Mouse (Mus musculus) heart, postnatal 0 days (tissue): Measurements from ENCODE around the gene Vmp1. TPM values are rescaled to one million over a fixed set of nuclear protein-coding genes. Genes with fewer than 3 reads are reported as not detected.

Experiments used
- ATAC-seq: fragments of 200-750 bp; cut with Nextera tagmentation; 2 replicates; pipeline ENCODE4 v1.8.0; 2017; ENCODE audit warnings: low read depth, moderate number of reproducible peaks, moderate library complexity; ENCODE audit not compliant: insufficient read depth
- DNase-seq: peaks from one replicate; pipeline ENCODE4 v3.0.0-alpha.2; 2016; ENCODE audit warnings: low spot score
- H3K27ac ChIP-seq: fragments of 300-500 bp; sonication (generic); 2 replicates; pipeline ENCODE4 v1.5.1; 2014; ENCODE audit warnings: low read depth, mild to moderate bottlenecking
- H3K27me3 ChIP-seq: fragments of 300-500 bp; sonication (generic); 2 replicates; pipeline ENCODE4 v1.6.1; 2014; ENCODE audit warnings: low read length, mixed read lengths; ENCODE audit not compliant: control insufficient read depth, insufficient read depth
- H3K36me3 ChIP-seq: fragments of 300-500 bp; sonication (generic); replicated peaks from 2 replicates; pipeline ENCODE4 v1.6.1; 2014; ENCODE audit warnings: low read length, mixed read lengths; ENCODE audit not compliant: control insufficient read depth, insufficient read depth
- H3K4me1 ChIP-seq: fragments of 300-500 bp; sonication (generic); 2 replicates; pipeline ENCODE4 v1.6.1; 2014; ENCODE audit warnings: antibody characterized with exemption; ENCODE audit not compliant: control insufficient read depth, insufficient read depth
- H3K4me2 ChIP-seq: fragments of 300-500 bp; sonication (generic); 2 replicates; pipeline ENCODE4 v1.6.1; 2014; ENCODE audit warnings: low read depth, mild to moderate bottlenecking, low read length, moderate library complexity
- H3K4me3 ChIP-seq: fragments of 300-500 bp; sonication (generic); 2 replicates; pipeline ENCODE4 v1.5.1; 2014; ENCODE audit warnings: low read depth, low read length
- H3K9ac ChIP-seq: fragments of 300-500 bp; sonication (generic); replicated peaks from 2 replicates; pipeline ENCODE4 v1.6.1; 2014; ENCODE audit warnings: low read depth, low read length, mixed read lengths
- H3K9me3 ChIP-seq: fragments of 300-500 bp; sonication (generic); replicated peaks from 2 replicates; pipeline ENCODE4 v1.6.1; 2016; ENCODE audit warnings: low read length; ENCODE audit not compliant: control insufficient read depth
- CTCF ChIP-seq: IDR thresholded peaks from 2 replicates; pipeline ENCODE4 v1.5.1; 2016; ENCODE audit warnings: antibody characterized with exemption, control low read depth, low read depth
- EP300 ChIP-seq: IDR thresholded peaks from 2 replicates; pipeline ENCODE4 v1.6.1; 2016; ENCODE audit warnings: antibody characterized with exemption, low read depth
- WGBS: fragments of 180-500 bp; shearing (Covaris S2); extraction: QIAGEN DNeasy Blood & Tissue Kit; methylation state at CpG from one replicate; pipeline ENCODE4 v1.1.7; 2014; 5-methylcytosine and 5-hydroxymethylcytosine counted together
- polyA plus RNA-seq: library from polyadenylated mRNA; unstranded; fragments of >200 nt; fragmentation: Nextera tagmentation; extraction: Ambion mirVana; gene quantifications from 2 replicates; pipeline ENCODE4 v1.2.1, GENCODE M21; 2015
- total RNA-seq: library from RNA; depleted of rRNA; stranded (reverse); fragments of >200 nt; gene quantifications from 2 replicates; pipeline ENCODE4 v1.2.3, GENCODE M21; 2014; ENCODE audit warnings: low replicate concordance

Gene Vmp1
- total and polyA plus RNA-seq, 2 experiments from 2014 or later, result 48.9 to 77.9 TPM

- ATAC-seq, result no peak
Observed at GRCm38 (mm10) chr11:86718369-86718768, 34.7 kb upstream of the Vmp1 start.

GRCm38 (mm10) chr11:86717306-86718065, 33.9 kb upstream of the Vmp1 start:
- TF ChIP-seq EP300 (no peak), CTCF (no peak)
- WGBS, result 90% methylated on average over 6 of the region's 6 CpGs
- no peak for DNase-seq
- H3K9me3 ChIP-seq, result no peaks in the 10 kb centered on the region
- no peak overlapping the region for H3K9ac ChIP-seq
- H3K4me1 ChIP-seq, result no peaks in the 10 kb centered on the region
- H3K27me3 ChIP-seq, result no peaks in the 10 kb centered on the region
- H3K4me2 ChIP-seq, result no peak overlapping the region
- no peak overlapping the region for H3K27ac ChIP-seq
- ATAC-seq, result no peak
- no peak overlapping the region for H3K4me3 ChIP-seq
- H3K36me3 ChIP-seq, result peaks cover 73% of the 10 kb centered on the region

More at GRCm38 (mm10) chr11:86718369-86718768, 34.7 kb upstream of the Vmp1 start:
- Histone ChIP-seq H3K36me3 (peaks cover 74% of the 10 kb centered on the region), H3K9ac (no peak overlapping the region), H3K4me1 (no peaks in the 10 kb centered on the region), H3K27me3 (no peaks in the 10 kb centered on the region), H3K9me3 (no peaks in the 10 kb centered on the region), H3K27ac (no peak overlapping the region), H3K4me2 (no peak overlapping the region), H3K4me3 (no peak overlapping the region)
- TF ChIP-seq CTCF, result no peak
- TF ChIP-seq EP300, result no peak
- 93% methylated on average over 3 of the region's 3 CpGs for WGBS
- no peak for DNase-seq

- Histone ChIP-seq H3K27ac (no peak overlapping the region), H3K4me3 (no peak overlapping the region), H3K9me3 (no peaks in the 10 kb centered on the region), H3K27me3 (no peaks in the 10 kb centered on the region), H3K4me2 (no peak overlapping the region), H3K4me1 (no peaks in the 10 kb centered on the region), H3K9ac (no peak overlapping the region), H3K36me3 (peaks cover 77% of the 10 kb centered on the region)
- TF ChIP-seq EP300 (no peak), CTCF (no peak)
- DNase-seq (no peak), ATAC-seq (no peak)
Observed at GRCm38 (mm10) chr11:86714606-86715005, 31.0 kb upstream of the Vmp1 start.

GRCm38 (mm10) chr11:86701151-86701550, 17.5 kb upstream of the Vmp1 start:
- no peak for ATAC-seq
- Histone ChIP-seq H3K27me3 (no peaks in the 10 kb centered on the region), H3K9me3 (no peaks in the 10 kb centered on the region), H3K4me1 (no peaks in the 10 kb centered on the region), H3K36me3 (peaks cover 95% of the 10 kb centered on the region), H3K9ac (no peak overlapping the region), H3K27ac (no peak overlapping the region), H3K4me2 (no peak overlapping the region), H3K4me3 (no peak overlapping the region)
- no peak for DNase-seq
- TF ChIP-seq CTCF (no peak), EP300 (no peak)
- WGBS, result 87% methylated on average over 4 of the region's 4 CpGs

GRCm38 (mm10) chr11:86695461-86695860, 11.8 kb upstream of the Vmp1 start:
- Histone ChIP-seq H3K27me3 (no peaks in the 10 kb centered on the region), H3K36me3 (peaks cover 93% of the 10 kb centered on the region), H3K9ac (no peak overlapping the region), H3K4me3 (no peak overlapping the region), H3K4me2 (no peak overlapping the region), H3K27ac (no peak overlapping the region), H3K9me3 (no peaks in the 10 kb centered on the region), H3K4me1 (no peaks in the 10 kb centered on the region)
- ATAC-seq (no peak), DNase-seq (no peak)
- TF ChIP-seq EP300 (no peak), CTCF (no peak)
- WGBS, result 69% methylated on average over 4 of the region's 4 CpGs

GRCm38 (mm10) chr11:86692546-86692945, 8.9 kb upstream of the Vmp1 start:
- H3K36me3 ChIP-seq, result peaks cover 82% of the 10 kb centered on the region
- no peak for ATAC-seq

More at GRCm38 (mm10) chr11:86692546-86692945, 8.9 kb upstream of the Vmp1 start:
- no peaks in the 10 kb centered on the region for H3K4me1 ChIP-seq
- no peak overlapping the region for H3K4me2 ChIP-seq
- DNase-seq, result no peak
- H3K9ac ChIP-seq, result no peak overlapping the region
- no peak for TF ChIP-seq CTCF
- TF ChIP-seq EP300, result no peak
- no peak overlapping the region for H3K27ac ChIP-seq
- H3K9me3 ChIP-seq, result no peaks in the 10 kb centered on the region
- WGBS, result 86% methylated on average over 2 of the region's 2 CpGs
- H3K27me3 ChIP-seq, result no peaks in the 10 kb centered on the region
- H3K4me3 ChIP-seq, result no peak overlapping the region
